Mouse (Mus musculus): ENCODE data around the gene Hdac7. TPM values are rescaled to one million over a fixed set of nuclear protein-coding genes. Genes with fewer than 3 reads are reported as not detected.

Hdac7 gene
- polyA plus RNA-seq, 1 experiment from 2014 or later, result 33.0 TPM

DNA sequence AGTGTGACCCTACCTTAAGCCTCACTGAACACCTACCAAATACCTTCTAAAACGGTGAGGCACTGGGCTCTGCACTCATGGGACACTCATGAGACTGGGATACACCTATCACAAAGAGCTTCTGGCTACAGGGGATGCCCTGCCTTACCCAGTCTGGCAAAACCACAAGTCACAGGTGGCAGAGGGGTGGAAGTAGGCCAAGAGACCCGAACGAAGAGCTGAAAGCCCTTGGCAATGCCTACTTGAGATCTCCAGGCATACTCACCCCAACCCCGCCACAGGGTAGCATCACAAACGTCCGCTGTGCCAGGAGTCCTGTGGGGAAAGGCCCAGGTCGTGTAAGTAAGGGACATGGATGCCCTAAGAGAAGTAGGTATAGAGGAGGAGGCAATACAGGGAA is 42.5 kb downstream of the Hdac7 start:
- Histone ChIP-seq H3K4me2 (replicated peaks; ENCODE audit: low read depth, low read length) (no peak overlapping the region), H3K4me1 (ENCODE audit: control insufficient read depth, insufficient read depth, low read length) (no peaks in the 10 kb centered on the region), H3K9ac (replicated peaks; ENCODE audit: low read depth, low read length) (no peak overlapping the region), H3K27me3 (ENCODE audit: control insufficient read depth, insufficient read depth, low read length) (no peaks in the 10 kb centered on the region), H3K9me3 (ENCODE audit: control insufficient read depth, low read depth, low read length) (no peaks in the 10 kb centered on the region), H3K27ac (ENCODE audit: low read length) (no peak overlapping the region), H3K4me3 (ENCODE audit: low read depth, low read length) (no peak overlapping the region), H3K36me3 (ENCODE audit: control insufficient read depth, insufficient read depth, low read length) (peaks cover 55% of the 10 kb centered on the region)
- 85% methylated on average over 7 of the region's 7 CpGs for WGBS
- no peak for ATAC-seq (ENCODE audit: insufficient number of reproducible peaks, insufficient read depth, low FRiP score, low read depth)

DNA sequence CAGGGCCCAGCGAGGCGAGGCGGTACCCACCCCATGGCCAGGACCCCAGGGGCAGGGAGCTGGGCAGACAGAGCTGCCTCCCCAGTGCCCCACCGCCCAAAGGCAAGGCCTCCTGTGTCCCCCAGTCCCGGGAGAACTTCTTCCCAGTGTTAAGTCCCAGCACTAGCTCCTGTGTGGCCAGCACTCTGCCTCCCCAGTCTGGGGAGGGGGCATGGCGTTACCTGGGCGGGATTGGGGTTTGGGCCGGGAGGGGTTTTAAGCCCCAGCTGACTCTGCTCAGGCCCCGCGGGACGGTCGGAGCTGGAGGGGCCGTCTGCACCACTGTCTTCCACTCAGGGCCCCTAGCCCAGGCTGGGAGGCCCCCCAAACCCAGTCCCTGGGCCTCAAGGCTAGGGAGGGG is 43.4 kb downstream of the Hdac7 start:
- no peak overlapping the region for H3K4me2 ChIP-seq (replicated peaks; ENCODE audit: low read depth, low read length)
- H3K4me3 ChIP-seq (ENCODE audit: low read depth, low read length), result no peak overlapping the region
- H3K4me1 ChIP-seq (ENCODE audit: control insufficient read depth, insufficient read depth, low read length), result no peaks in the 10 kb centered on the region
- no peaks in the 10 kb centered on the region for H3K27me3 ChIP-seq (ENCODE audit: control insufficient read depth, insufficient read depth, low read length)
- no peak for ATAC-seq (ENCODE audit: insufficient number of reproducible peaks, insufficient read depth, low FRiP score, low read depth)
- H3K9me3 ChIP-seq (ENCODE audit: control insufficient read depth, low read depth, low read length), result no peaks in the 10 kb centered on the region
- H3K36me3 ChIP-seq (ENCODE audit: control insufficient read depth, insufficient read depth, low read length), result peaks cover 60% of the 10 kb centered on the region
- 83% methylated on average over 13 of the region's 13 CpGs for WGBS
- no peak overlapping the region for H3K27ac ChIP-seq (ENCODE audit: low read length)
- no peak overlapping the region for H3K9ac ChIP-seq (replicated peaks; ENCODE audit: low read depth, low read length)

DNA sequence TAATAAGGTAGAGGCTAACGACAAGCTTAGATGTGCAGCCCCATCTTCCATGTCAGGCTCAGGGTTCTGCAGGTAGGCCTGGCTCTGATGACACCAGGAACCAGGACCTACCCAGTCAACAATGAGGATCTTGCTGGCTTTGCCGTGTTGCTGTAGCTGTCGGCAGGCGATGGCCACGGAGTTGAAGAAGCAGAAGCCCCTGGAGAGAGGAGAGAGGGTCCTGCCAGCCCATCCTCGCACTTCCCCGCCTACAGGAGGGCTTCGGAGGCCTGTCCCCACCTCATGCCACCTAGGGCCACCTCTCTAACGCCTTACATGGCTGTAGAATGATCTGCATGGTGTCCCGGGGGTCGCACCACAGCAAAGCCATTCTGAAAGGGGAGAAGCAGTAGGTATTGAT is 44.9 kb downstream of the Hdac7 start:
- H3K4me2 ChIP-seq (replicated peaks; ENCODE audit: low read depth, low read length), result no peak overlapping the region
- ATAC-seq (ENCODE audit: insufficient number of reproducible peaks, insufficient read depth, low FRiP score, low read depth), result no peak
- H3K36me3 ChIP-seq (ENCODE audit: control insufficient read depth, insufficient read depth, low read length), result peaks cover 61% of the 10 kb centered on the region
- no peak overlapping the region for H3K27ac ChIP-seq (ENCODE audit: low read length)
- WGBS, result 86% methylated on average over 11 of the region's 11 CpGs
- no peaks in the 10 kb centered on the region for H3K27me3 ChIP-seq (ENCODE audit: control insufficient read depth, insufficient read depth, low read length)
- no peaks in the 10 kb centered on the region for H3K4me1 ChIP-seq (ENCODE audit: control insufficient read depth, insufficient read depth, low read length)
- no peak overlapping the region for H3K4me3 ChIP-seq (ENCODE audit: low read depth, low read length)
- H3K9me3 ChIP-seq (ENCODE audit: control insufficient read depth, low read depth, low read length), result no peaks in the 10 kb centered on the region
- H3K9ac ChIP-seq (replicated peaks; ENCODE audit: low read depth, low read length), result no peak overlapping the region

DNA sequence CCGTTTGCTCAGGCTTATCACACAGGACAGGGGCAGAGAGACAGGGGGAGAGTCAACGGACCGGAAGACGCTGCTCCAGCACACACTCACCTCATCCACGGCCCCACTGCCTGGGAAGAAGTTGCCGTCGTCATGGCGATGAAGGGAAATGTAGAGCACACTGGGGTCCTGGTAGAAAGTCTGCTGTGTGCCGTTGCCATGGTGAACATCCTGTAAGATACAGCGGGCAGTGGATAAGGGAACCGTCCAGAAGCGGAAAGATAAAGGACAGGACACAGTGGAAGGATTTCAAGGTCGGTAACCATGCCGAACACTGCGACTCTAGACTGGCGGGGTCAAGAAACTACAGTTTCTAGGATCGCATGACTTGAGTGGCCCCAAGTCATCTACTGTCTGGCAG is 46.2 kb downstream of the Hdac7 start:
- Histone ChIP-seq H3K9ac (replicated peaks; ENCODE audit: low read depth, low read length) (no peak overlapping the region), H3K4me1 (ENCODE audit: control insufficient read depth, insufficient read depth, low read length) (no peaks in the 10 kb centered on the region), H3K27ac (ENCODE audit: low read length) (no peak overlapping the region), H3K9me3 (ENCODE audit: control insufficient read depth, low read depth, low read length) (no peaks in the 10 kb centered on the region), H3K4me2 (replicated peaks; ENCODE audit: low read depth, low read length) (no peak overlapping the region), H3K27me3 (ENCODE audit: control insufficient read depth, insufficient read depth, low read length) (no peaks in the 10 kb centered on the region), H3K36me3 (ENCODE audit: control insufficient read depth, insufficient read depth, low read length) (peaks cover 61% of the 10 kb centered on the region), H3K4me3 (ENCODE audit: low read depth, low read length) (no peak overlapping the region)
- WGBS, result 68% methylated on average over 17 of the region's 17 CpGs
- ATAC-seq (ENCODE audit: insufficient number of reproducible peaks, insufficient read depth, low FRiP score, low read depth), result no peak

DNA sequence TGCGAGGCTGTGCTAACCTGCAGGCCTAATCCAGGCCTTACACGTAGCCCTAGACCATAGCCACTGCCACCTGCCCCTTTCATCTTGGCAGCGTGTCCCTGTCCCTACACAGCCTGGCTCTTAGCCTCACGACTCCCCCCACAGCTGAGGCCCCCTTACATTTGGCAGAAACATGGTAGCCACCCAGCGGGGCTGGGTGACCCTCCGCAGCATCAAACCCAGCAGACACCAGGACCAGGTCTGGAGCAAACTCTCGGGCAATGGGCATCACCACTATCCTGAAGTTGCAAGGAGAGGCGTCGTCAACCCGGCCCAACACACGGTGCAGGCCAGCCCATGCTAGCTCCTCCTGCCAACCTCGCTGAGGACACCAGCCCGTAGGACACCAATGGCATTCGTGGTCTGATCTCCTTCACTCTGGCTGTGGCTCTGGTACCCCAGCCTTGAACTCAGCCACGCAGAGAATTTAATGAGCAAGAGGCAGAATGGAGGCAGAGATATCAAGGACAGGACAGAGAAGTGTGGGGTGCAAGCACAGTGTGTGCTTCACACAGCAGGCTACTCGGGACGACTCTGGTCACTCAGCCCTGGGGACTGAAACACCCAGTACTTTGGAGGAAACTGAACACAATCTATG is 47.5 kb downstream of the Hdac7 start:
- H3K9me3 ChIP-seq (ENCODE audit: control insufficient read depth, low read depth, low read length), result no peaks in the 10 kb centered on the region
- 95% methylated on average over 17 of the region's 17 CpGs for WGBS
- no peak for ATAC-seq (ENCODE audit: insufficient number of reproducible peaks, insufficient read depth, low FRiP score, low read depth)
- no peak overlapping the region for H3K4me3 ChIP-seq (ENCODE audit: low read depth, low read length)
- no peak overlapping the region for H3K4me2 ChIP-seq (replicated peaks; ENCODE audit: low read depth, low read length)
- no peaks in the 10 kb centered on the region for H3K4me1 ChIP-seq (ENCODE audit: control insufficient read depth, insufficient read depth, low read length)
- peaks cover 58% of the 10 kb centered on the region for H3K36me3 ChIP-seq (ENCODE audit: control insufficient read depth, insufficient read depth, low read length)
- no peaks in the 10 kb centered on the region for H3K27me3 ChIP-seq (ENCODE audit: control insufficient read depth, insufficient read depth, low read length)
- no peak overlapping the region for H3K27ac ChIP-seq (ENCODE audit: low read length)
- no peak overlapping the region for H3K9ac ChIP-seq (replicated peaks; ENCODE audit: low read depth, low read length)

DNA sequence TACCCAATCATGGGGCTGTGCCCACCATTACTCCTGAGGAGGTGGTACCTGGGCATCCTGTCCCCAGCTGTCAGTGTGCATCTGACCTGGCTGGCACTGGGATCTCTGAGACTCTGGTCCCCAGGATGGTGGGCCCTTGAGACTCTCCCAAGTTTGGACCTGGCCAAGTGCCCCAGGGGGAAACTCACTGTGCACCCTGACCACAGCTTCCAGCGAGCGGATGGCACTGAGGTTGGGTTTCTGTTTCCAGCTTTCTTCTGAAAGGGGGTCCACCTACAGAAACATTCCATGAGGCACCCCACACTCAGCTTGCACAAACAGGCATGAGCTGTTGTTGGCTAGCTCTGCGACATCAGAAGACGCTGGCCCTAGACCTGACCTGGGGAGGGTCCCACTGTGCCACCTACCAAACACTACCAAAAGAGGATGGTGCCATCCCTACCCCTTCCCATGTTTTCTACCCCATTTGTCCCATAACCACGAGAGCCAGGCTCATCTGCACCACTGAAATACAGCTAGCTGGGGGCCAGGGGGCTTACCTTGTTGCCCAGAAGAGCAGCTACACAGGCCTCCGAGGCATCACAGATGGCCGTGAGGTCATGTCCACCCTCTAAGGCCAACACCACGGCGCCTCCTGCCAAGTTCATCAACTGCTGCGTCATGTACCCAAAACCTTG is 48.6 kb downstream of the Hdac7 start:
- no peak for ATAC-seq (ENCODE audit: insufficient number of reproducible peaks, insufficient read depth, low FRiP score, low read depth)

DNA sequence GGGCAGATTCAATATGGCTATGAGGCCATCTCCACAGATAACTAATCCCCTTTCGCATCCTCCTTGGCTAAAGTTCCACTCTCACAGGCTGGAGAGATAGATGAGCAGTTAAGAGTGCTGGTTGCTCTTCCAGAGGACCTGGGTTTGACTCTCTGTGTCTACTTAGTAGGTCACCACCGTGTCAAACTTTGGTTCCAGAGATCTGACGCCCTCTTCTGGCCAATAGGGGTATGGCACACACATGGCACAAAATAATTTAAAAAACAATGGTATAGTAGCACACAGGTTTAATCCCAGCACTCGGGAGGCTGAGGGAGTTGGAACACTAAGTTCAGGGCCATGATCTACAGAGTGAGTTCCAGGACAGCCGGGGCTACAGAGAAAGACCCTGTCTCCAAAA is 50.0 kb downstream of the Hdac7 start:
- Histone ChIP-seq H3K27ac (ENCODE audit: low read length) (no peak overlapping the region), H3K27me3 (ENCODE audit: control insufficient read depth, insufficient read depth, low read length) (no peaks in the 10 kb centered on the region), H3K4me3 (ENCODE audit: low read depth, low read length) (no peak overlapping the region), H3K36me3 (ENCODE audit: control insufficient read depth, insufficient read depth, low read length) (peaks cover 40% of the 10 kb centered on the region), H3K9ac (replicated peaks; ENCODE audit: low read depth, low read length) (no peak overlapping the region), H3K4me1 (ENCODE audit: control insufficient read depth, insufficient read depth, low read length) (no peaks in the 10 kb centered on the region), H3K4me2 (replicated peaks; ENCODE audit: low read depth, low read length) (no peak overlapping the region), H3K9me3 (ENCODE audit: control insufficient read depth, low read depth, low read length) (no peaks in the 10 kb centered on the region)
- no peak for ATAC-seq (ENCODE audit: insufficient number of reproducible peaks, insufficient read depth, low FRiP score, low read depth)
- WGBS, result 74% methylated on average over 5 of the region's 5 CpGs

More for the DNA sequence above, 48.6 kb downstream of the Hdac7 start:
- H3K4me2 ChIP-seq (replicated peaks; ENCODE audit: low read depth, low read length), result no peak overlapping the region
- 93% methylated on average over 10 of the region's 10 CpGs for WGBS
- no peak overlapping the region for H3K4me3 ChIP-seq (ENCODE audit: low read depth, low read length)
- peaks cover 49% of the 10 kb centered on the region for H3K36me3 ChIP-seq (ENCODE audit: control insufficient read depth, insufficient read depth, low read length)
- no peak overlapping the region for H3K9ac ChIP-seq (replicated peaks; ENCODE audit: low read depth, low read length)
- no peak overlapping the region for H3K27ac ChIP-seq (ENCODE audit: low read length)
- no peaks in the 10 kb centered on the region for H3K9me3 ChIP-seq (ENCODE audit: control insufficient read depth, low read depth, low read length)
- H3K27me3 ChIP-seq (ENCODE audit: control insufficient read depth, insufficient read depth, low read length), result no peaks in the 10 kb centered on the region
- H3K4me1 ChIP-seq (ENCODE audit: control insufficient read depth, insufficient read depth, low read length), result no peaks in the 10 kb centered on the region

DNA sequence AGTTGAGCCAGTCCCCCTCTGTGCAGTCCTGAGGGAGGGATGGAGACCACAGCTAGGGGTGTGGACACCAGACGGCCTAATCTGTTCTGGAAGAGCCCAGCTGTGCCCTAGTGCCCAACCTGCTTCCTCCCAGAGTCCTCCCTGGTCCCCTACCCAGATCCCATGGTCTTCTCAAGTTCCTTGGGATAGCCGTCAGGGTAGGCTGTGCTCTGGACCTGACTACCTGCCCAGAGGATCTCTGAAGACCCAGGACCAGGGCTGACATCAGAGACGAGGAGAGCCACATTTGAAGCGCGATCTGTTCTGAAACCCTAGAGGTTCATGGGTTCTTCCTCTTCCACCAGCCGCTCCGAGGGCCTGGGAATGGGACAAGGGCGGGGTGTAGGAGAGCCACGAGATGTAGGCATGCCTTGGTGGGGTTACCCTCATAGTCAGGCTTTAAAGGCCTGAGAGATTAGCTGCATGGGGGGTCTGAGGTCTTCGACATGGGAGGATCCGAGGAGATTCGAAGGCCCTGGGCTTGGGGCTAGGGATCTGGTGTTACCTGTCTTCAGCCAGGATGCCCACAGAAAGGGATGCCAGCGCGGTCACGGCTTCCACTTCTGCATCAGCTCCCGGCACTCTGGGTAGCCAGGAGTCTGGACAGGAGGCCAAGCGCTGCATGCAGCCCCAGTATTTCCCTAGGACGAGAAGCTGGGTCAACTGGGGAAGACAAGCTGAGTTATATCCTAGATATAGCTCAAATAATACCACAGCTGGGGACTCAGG is 50.7 kb downstream of the Hdac7 start:
- ATAC-seq (ENCODE audit: insufficient number of reproducible peaks, insufficient read depth, low FRiP score, low read depth), result no peak
- H3K27ac ChIP-seq (ENCODE audit: low read length), result no peak overlapping the region
- 92% methylated on average over 18 of the region's 18 CpGs for WGBS
- H3K36me3 ChIP-seq (ENCODE audit: control insufficient read depth, insufficient read depth, low read length), result peaks cover 36% of the 10 kb centered on the region
- H3K9ac ChIP-seq (replicated peaks; ENCODE audit: low read depth, low read length), result no peak overlapping the region
- H3K9me3 ChIP-seq (ENCODE audit: control insufficient read depth, low read depth, low read length), result no peaks in the 10 kb centered on the region
- H3K4me1 ChIP-seq (ENCODE audit: control insufficient read depth, insufficient read depth, low read length), result peaks cover 5% of the 10 kb centered on the region; the same call in 1 of the 2 replicates
- no peaks in the 10 kb centered on the region for H3K27me3 ChIP-seq (ENCODE audit: control insufficient read depth, insufficient read depth, low read length)
- no peak overlapping the region for H3K4me2 ChIP-seq (replicated peaks; ENCODE audit: low read depth, low read length)
- no peak overlapping the region for H3K4me3 ChIP-seq (ENCODE audit: low read depth, low read length)

All from stomach, embryonic 14.5 days (tissue).